Mouse (Mus musculus): ENCODE results near the gene Casp7.
"Not testable (repeated sequence)": the region's sequence is repeated elsewhere in the genome, so short reads cannot be mapped to it uniquely, and the experiment has no call there.

Casp7 gene

GRCm38 (mm10) chr19:56409884-56410283, 13.0 kb downstream of the Casp7 start:
- in situ Hi-C loops (cut with MboI; ENCODE audit: low pct_unique_long_range_greater_than_20kb in 1 of 2, low sequenced_read_pairs in 2 of 2, unreplicated experiment in 1 of 2), result not testable (repeated sequence)

GRCm38 (mm10) chr19:56418404-56418803, 21.5 kb downstream of the Casp7 start:
- in situ Hi-C loops (cut with MboI; ENCODE audit: low pct_unique_long_range_greater_than_20kb in 1 of 2, low sequenced_read_pairs in 2 of 2, unreplicated experiment in 1 of 2), result no loop called here

DNA sequence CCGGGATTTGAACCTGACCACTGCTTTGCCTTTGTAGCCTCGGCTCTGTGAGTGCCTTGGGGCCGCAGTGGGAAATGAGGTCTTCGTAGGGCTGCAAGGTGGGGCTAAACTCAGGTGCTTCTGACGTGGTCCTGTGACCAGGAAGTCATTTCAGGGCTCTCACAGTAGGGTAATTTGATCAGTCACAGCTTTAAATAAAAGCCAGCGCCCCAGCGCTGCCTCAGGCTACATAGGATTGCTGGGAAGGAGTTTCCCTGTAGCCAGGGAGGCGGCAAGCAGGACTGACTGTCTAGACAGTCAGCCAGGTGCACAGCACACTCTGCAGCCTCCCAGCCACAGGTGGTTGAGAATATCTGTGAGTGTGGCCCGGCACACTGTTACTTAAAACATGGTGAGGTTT, 22.5 kb downstream of the Casp7 start:
- in situ Hi-C loops (cut with MboI; ENCODE audit: low pct_unique_long_range_greater_than_20kb in 1 of 2, low sequenced_read_pairs in 2 of 2, unreplicated experiment in 1 of 2), result no loop called here

DNA sequence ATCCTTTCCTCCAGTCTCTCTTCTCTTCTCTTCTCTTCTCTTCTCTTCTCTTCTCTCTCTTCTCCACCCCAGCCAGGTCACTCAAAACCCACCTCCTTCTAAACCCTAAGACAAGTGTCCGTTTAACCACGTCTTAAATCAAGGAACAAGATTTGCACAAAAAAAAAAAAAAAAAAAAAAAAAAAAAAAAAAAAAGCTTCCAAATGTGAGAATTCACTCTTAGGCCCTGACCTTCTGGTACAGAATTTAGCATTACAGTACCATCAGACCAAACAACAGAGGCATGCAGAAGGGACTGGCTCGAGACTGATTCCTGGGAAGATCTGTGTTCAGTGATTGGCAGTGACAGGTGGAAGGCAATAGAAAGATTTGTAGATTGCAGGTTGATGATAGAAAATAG, 23.4 kb downstream of the Casp7 start:
- in situ Hi-C loops (cut with MboI; ENCODE audit: low pct_unique_long_range_greater_than_20kb in 1 of 2, low sequenced_read_pairs in 2 of 2, unreplicated experiment in 1 of 2), result loop anchor here in 1 of 2 experiments (5.0 kb wide), 1 partner anchor 357 kb away; no protein-coding TSS in a partner anchor

- in situ Hi-C loops (cut with MboI; ENCODE audit: low pct_unique_long_range_greater_than_20kb in 1 of 2, low sequenced_read_pairs in 2 of 2, unreplicated experiment in 1 of 2), result loop anchor here in 1 of 2 experiments (5.0 kb wide), 1 partner anchor 355 kb away; no protein-coding TSS in a partner anchor
Measured at GRCm38 (mm10) chr19:56422476-56423338, 25.8 kb downstream of the Casp7 start.

DNA sequence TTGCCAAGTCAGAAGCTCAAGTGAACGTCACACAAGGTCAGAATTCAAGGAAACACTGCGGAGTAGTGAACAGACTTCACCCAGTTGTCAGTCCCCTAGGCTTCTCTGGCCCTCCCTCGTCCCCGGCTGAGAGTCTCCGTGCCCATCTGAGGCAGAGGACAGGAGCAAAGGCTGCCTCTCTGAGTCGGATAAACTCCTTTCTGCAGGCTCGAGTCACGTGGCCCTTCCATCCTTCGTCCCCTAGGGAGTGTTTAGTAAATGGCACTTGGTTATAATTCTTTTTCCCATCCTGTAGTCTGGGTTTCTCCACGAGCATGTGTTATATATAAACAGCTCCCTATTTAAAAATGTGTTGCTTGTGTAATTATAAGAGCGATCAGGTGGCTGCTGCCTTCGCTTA, 26.4 kb downstream of the Casp7 start:
- in situ Hi-C loops (cut with MboI; ENCODE audit: low pct_unique_long_range_greater_than_20kb in 1 of 2, low sequenced_read_pairs in 2 of 2, unreplicated experiment in 1 of 2), result loop anchor here in 1 of 2 experiments (5.0 kb wide), 1 partner anchor 354 kb away; no protein-coding TSS in a partner anchor

DNA sequence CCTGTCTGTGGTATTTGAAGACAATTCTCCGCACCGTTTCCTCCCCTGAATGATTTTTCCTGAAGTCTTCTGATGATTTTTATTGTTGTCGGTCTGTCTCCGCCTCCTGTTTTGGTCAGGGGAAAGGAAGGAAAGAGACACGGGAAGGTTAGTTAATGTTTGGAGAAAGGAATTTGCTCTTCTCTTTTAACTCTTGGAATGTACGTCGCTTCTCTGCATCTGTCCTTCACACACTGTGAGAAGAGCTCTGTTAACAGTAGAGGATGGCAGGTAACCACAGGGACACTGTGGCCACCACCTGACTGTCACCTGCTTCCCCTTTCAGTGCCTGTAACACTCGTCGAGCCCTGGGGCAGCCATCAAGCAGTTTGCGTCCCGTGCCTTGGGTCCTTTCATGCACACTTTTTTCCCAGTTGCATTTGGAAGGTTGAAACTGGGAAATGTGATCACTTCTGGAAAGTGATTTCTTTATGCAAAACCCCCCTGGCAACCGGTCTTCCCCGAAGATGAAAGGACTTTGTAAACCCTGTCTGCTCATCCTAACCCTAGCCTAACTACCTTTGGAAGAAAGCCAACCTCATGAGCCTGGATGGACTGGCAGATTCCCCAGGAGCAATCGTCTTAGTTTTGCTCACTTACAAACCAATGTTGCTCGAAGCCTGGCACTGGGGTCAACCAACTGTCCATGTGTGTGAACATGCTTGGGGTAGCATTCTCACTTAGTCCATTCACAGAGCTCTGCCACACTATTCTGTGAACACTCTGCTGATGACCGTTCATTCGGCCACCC, 27.9 kb downstream of the Casp7 start:
- in situ Hi-C loops (cut with MboI; ENCODE audit: low pct_unique_long_range_greater_than_20kb in 1 of 2, low sequenced_read_pairs in 2 of 2, unreplicated experiment in 1 of 2), result loop anchor here in 1 of 2 experiments (5.0 kb wide), 1 partner anchor 352 kb away; no protein-coding TSS in a partner anchor

DNA sequence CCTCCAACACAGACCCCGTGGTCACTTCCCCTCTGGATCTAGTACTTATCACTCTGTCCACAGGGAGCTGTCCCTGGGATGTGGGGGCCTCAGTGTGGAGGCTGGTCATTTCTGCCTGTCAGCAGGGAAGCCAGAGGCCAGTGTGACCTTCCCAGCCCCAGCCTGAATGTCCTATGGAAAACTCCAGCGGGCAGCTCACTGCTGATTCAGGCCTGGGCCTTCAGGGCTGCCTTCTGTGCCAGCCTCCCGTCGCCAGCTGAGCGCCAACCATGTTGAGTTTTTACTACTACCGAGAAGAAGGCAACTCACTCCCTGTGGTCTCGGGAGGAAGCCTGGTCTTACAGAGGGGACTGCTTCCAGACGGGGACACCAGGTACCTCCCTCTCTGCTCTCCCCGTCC, 28.6 kb downstream of the Casp7 start:
- in situ Hi-C loops (cut with MboI; ENCODE audit: low pct_unique_long_range_greater_than_20kb in 1 of 2, low sequenced_read_pairs in 2 of 2, unreplicated experiment in 1 of 2), result no loop called here

DNA sequence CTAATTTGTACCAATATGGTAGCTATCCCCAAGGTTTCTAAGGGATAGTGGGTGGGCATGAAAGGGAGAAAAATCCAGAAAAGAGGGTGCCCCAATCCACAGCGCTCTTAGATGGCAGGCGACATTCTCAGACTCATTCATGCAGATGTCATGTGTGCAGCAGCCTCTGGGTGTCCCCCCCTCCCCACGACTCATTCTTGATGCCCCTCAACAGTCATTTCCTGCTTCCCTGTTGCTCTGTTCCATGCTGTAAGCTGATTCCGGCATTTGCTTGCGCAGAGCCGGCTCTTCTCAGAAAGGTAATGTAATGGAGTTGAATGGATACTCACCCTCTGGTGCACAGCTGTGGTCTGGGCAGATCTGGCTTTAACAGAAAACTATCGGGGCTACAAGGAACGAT, 33.4 kb downstream of the Casp7 start:
- in situ Hi-C loops (cut with MboI; ENCODE audit: low pct_unique_long_range_greater_than_20kb in 1 of 2, low sequenced_read_pairs in 2 of 2, unreplicated experiment in 1 of 2), result no loop called here

GRCm38 (mm10) chr19:56432706-56433105, 35.8 kb downstream of the Casp7 start:
- in situ Hi-C loops (cut with MboI; ENCODE audit: low pct_unique_long_range_greater_than_20kb in 1 of 2, low sequenced_read_pairs in 2 of 2, unreplicated experiment in 1 of 2), result no loop called here

DNA sequence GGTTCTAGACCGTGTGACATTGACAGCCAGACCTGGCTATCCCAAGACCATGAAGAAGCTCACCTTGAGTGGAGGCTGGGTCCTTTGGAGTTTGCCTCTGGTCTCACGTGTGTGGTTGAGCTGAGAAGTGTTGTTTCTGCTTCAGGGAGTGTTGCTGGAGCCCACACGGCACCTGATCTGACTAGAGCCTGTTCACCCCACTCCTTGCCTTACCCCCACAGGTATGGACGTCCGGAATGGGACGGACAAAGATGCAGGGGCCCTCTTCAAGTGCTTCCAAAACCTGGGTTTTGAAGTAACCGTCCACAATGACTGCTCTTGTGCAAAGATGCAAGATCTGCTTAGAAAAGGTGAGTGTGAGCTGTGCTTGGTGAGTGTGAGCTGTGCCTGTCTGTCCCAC, 36.7 kb downstream of the Casp7 start:
- in situ Hi-C loops (cut with MboI; ENCODE audit: low pct_unique_long_range_greater_than_20kb in 1 of 2, low sequenced_read_pairs in 2 of 2, unreplicated experiment in 1 of 2), result no loop called here

DNA sequence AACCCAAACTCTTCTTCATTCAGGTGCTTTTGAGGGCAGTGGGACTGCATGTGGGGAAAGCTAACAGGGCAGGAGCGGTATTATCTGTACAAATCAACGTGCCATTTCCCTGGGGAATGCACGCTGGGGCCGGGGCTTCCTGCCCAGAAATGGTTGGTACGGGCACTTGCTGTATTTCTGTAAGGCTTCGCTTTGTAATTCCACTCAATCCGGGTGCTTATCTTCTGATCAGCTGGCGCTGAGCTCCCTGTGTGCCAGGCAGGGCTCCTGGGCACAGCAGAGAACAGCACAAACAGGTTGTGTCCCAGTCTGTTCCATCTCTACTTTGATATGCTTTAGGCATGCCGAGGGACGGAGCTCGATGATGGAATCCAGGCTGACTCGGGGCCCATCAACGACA, 39.5 kb downstream of the Casp7 start:
- in situ Hi-C loops (cut with MboI; ENCODE audit: low pct_unique_long_range_greater_than_20kb in 1 of 2, low sequenced_read_pairs in 2 of 2, unreplicated experiment in 1 of 2), result no loop called here

DNA sequence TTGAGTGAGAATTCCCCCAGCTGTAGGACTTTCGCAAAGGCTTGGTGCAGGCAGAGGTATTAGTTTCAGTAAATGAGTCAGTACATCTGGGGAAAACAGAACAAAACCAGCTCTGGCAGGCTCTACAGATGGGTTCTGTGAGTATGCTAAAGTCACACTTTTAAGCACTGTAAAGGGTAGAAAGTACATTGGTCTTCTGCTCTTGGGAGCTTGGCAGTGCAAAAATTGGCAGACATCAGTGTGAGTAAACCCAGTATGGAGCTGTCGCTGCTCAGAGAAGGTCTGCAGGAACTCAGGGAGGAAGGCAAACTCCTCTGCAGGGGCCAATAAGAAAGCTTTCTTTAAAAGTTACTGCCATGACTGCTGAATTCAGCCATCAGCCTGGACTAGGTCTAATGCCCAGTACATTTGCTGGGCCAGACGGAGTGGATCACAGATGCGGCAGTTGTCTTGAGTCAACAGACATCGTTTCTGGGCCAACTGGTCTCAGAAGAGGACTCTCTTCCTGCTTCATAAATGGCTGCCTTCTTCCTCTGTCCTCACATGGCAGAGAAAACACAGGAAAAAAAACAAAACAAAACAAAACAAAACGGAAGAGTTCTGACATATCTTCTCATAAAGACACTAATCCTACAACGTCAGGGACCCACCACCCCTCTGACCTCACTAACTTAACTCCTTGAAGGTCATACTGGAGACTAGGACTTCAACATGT, 41.6 kb downstream of the Casp7 start:
- in situ Hi-C loops (cut with MboI; ENCODE audit: low pct_unique_long_range_greater_than_20kb in 1 of 2, low sequenced_read_pairs in 2 of 2, unreplicated experiment in 1 of 2), result no loop called here

GRCm38 (mm10) chr19:56439072-56439434, 42.1 kb downstream of the Casp7 start:
- in situ Hi-C loops (cut with MboI; ENCODE audit: low pct_unique_long_range_greater_than_20kb in 1 of 2, low sequenced_read_pairs in 2 of 2, unreplicated experiment in 1 of 2), result no loop called here

DNA sequence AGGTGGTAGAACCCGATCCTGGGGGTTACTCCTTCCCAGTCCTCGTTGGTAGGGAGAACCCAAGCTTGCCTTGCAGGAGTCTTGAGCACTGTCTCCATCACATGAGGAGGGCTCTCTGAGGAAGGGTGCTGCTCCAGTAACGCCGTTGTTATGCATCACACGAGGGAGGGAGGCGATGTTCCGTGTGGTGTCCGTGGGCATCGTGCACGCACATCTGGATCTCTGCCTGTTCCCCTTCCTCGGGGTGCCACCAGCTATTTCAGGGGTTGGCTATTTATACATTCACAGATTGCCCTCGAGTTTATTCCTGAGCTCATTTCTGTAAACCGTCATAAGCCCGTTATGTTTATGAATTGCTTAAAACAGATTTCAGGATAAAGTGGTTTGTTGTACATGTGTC, 46.5 kb downstream of the Casp7 start:
- in situ Hi-C loops (cut with MboI; ENCODE audit: low pct_unique_long_range_greater_than_20kb in 1 of 2, low sequenced_read_pairs in 2 of 2, unreplicated experiment in 1 of 2), result no loop called here

- in situ Hi-C loops (cut with MboI; ENCODE audit: low pct_unique_long_range_greater_than_20kb in 1 of 2, low sequenced_read_pairs in 2 of 2, unreplicated experiment in 1 of 2), result no loop called here
Measured at GRCm38 (mm10) chr19:56448784-56449183, 51.9 kb downstream of the Casp7 start.

DNA sequence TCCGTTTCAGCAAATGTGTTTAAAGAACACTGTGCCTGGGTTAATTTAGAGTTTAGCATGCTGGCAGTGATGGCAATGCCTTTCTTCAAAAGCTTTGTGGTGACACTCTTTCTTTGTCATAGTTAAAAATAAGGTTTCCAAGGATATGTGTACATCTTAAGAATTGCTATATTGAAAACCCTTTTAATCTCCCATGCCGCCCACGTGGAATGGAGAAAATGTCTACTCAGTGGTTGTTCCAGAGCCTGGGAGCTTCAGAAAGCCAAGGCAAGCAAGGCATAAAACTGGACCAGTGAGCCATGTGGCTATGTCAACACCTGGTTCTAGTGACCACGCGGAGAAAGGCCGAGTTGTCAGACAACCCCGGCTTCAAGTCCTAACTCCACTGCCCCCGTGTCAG, 52.6 kb downstream of the Casp7 start:
- in situ Hi-C loops (cut with MboI; ENCODE audit: low pct_unique_long_range_greater_than_20kb in 1 of 2, low sequenced_read_pairs in 2 of 2, unreplicated experiment in 1 of 2), result no loop called here

DNA sequence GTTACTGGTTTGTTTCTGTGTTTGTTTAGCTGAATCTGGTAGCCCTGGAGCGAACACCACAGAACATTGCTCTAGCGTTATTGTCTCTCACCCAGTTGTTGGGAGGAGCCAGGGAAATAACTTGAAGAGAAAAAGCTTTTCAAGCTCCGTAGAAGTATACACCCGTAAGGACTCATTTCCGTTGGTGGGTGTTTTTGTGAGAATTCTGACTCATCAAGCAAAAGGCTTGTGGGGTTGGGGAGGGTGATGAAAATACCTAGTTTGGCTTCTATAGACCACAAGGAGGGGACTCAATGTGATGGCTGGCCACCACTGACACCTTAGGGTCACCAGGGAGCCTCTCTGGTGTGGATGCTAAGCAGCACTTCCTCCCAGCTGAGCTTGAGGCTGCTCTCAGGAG, 54.0 kb downstream of the Casp7 start:
- in situ Hi-C loops (cut with MboI; ENCODE audit: low pct_unique_long_range_greater_than_20kb in 1 of 2, low sequenced_read_pairs in 2 of 2, unreplicated experiment in 1 of 2), result no loop called here

GRCm38 (mm10) chr19:56451867-56452266, 54.9 kb downstream of the Casp7 start:
- in situ Hi-C loops (cut with MboI; ENCODE audit: low pct_unique_long_range_greater_than_20kb in 1 of 2, low sequenced_read_pairs in 2 of 2, unreplicated experiment in 1 of 2), result no loop called here
